Mouse (Mus musculus) embryonic facial prominence, embryonic 10.5 days (tissue): ENCODE data around the gene Gk5. TPM values are rescaled to one million over a fixed set of nuclear protein-coding genes. Genes with fewer than 3 reads are reported as not detected.
"Not testable (repeated sequence)": the region's sequence is repeated elsewhere in the genome, so short reads cannot be mapped to it uniquely, and the experiment has no call there.

Experiments used
- DNase-seq: peaks from one replicate; pipeline ENCODE4 v3.0.0-alpha.2; 2017; ENCODE audit warnings: low spot score
- H3K27ac ChIP-seq: fragments of 300-500 bp; sonication (generic); replicated peaks from 2 replicates; pipeline ENCODE4 v1.5.1; 2016; ENCODE audit warnings: mild to moderate bottlenecking
- H3K27me3 ChIP-seq: fragments of 300-500 bp; sonication (generic); replicated peaks from 2 replicates; pipeline ENCODE4 v1.6.1; 2016; ENCODE audit warnings: low read depth, mild to moderate bottlenecking; ENCODE audit not compliant: poor library complexity, severe bottlenecking
- H3K36me3 ChIP-seq: fragments of 300-500 bp; sonication (generic); replicated peaks from 2 replicates; pipeline ENCODE4 v1.6.1; 2016; ENCODE audit warnings: mild to moderate bottlenecking, moderate library complexity
- H3K4me1 ChIP-seq: fragments of 300-500 bp; sonication (generic); 2 replicates; pipeline ENCODE4 v1.6.1; 2016
- H3K4me3 ChIP-seq: fragments of 300-500 bp; sonication (generic); 2 replicates; pipeline ENCODE4 v1.5.1; 2016; ENCODE audit warnings: mild to moderate bottlenecking, moderate library complexity
- H3K9me3 ChIP-seq: fragments of 300-500 bp; sonication (generic); 2 replicates; pipeline ENCODE4 v1.6.1; 2016; ENCODE audit warnings: mild to moderate bottlenecking
- WGBS: fragments of 180-500 bp; shearing (Covaris S2); methylation state at CpG from one replicate; pipeline ENCODE4 v1.1.7; 2016; 5-methylcytosine and 5-hydroxymethylcytosine counted together
- polyA plus RNA-seq: library from polyadenylated mRNA; unstranded; fragments of >200 nt; fragmentation: Nextera tagmentation; extraction: Ambion mirVana; gene quantifications from 2 replicates; pipeline ENCODE4 v1.2.1, GENCODE M21; 2016

The Gk5 gene
- 4.6 and 4.8 TPM in 2 replicates for polyA plus RNA-seq

GRCm38 (mm10) chr9:96118861-96119772, at the start of gene Gk5:
Gene Gk5, plus strand, starts transcription at chr9:96119362.
- H3K4me1 ChIP-seq = peaks cover 6% of the 10 kb centered on the region; the same call in 1 of the 2 replicates
- peaks cover 12% of the 10 kb centered on the region for H3K27me3 ChIP-seq
- DNase-seq = peak; percentile 99
- no peaks in the 10 kb centered on the region for H3K36me3 ChIP-seq
- no peaks in the 10 kb centered on the region for H3K9me3 ChIP-seq
- H3K4me3 ChIP-seq = peak within 1 kb of the TSS; percentile 69
- H3K27ac ChIP-seq = peak within 1 kb of the TSS; percentile 80
- under 1% methylated on average over 76 of the region's 76 CpGs for WGBS

- 94% methylated on average over 13 of the region's 13 CpGs for WGBS
- Histone ChIP-seq H3K4me1 (no peaks in the 10 kb centered on the region), H3K27ac (no peak overlapping the region), H3K27me3 (no peaks in the 10 kb centered on the region), H3K9me3 (no peaks in the 10 kb centered on the region), H3K4me3 (no peak overlapping the region), H3K36me3 (no peaks in the 10 kb centered on the region)
- DNase-seq = no peak
These were observed 40.3 kb upstream of the Gk5 start for GRCm38 (mm10) chr9:96078752-96079315.

- H3K27me3 ChIP-seq = no peaks in the 10 kb centered on the region
- no peak overlapping the region for H3K27ac ChIP-seq
- no peaks in the 10 kb centered on the region for H3K36me3 ChIP-seq
- DNase-seq = no peak
- H3K4me3 ChIP-seq = no peak overlapping the region
- no peaks in the 10 kb centered on the region for H3K4me1 ChIP-seq
- H3K9me3 ChIP-seq = no peaks in the 10 kb centered on the region
- 88% methylated on average over 6 of the region's 6 CpGs for WGBS
These were observed 33.9 kb upstream of the Gk5 start for GRCm38 (mm10) chr9:96085293-96085692.

- no peak for DNase-seq
- no peaks in the 10 kb centered on the region for H3K27me3 ChIP-seq
- 89% methylated on average over 2 of the region's 2 CpGs for WGBS
These were observed 31.5 kb upstream of the Gk5 start for GRCm38 (mm10) chr9:96087671-96088070.

GRCm38 (mm10) chr9:96088456-96088855, 30.7 kb upstream of the Gk5 start:
- WGBS = 86% methylated on average over 3 of the region's 3 CpGs
- not testable (repeated sequence) for H3K27ac ChIP-seq, H3K36me3 ChIP-seq, H3K27me3 ChIP-seq, H3K9me3 ChIP-seq, H3K4me1 ChIP-seq, H3K4me3 ChIP-seq, DNase-seq

More at GRCm38 (mm10) chr9:96087671-96088070, 31.5 kb upstream of the Gk5 start:
- no peaks in the 10 kb centered on the region for H3K9me3 ChIP-seq
- no peak overlapping the region for H3K27ac ChIP-seq
- no peaks in the 10 kb centered on the region for H3K4me1 ChIP-seq
- H3K36me3 ChIP-seq = no peaks in the 10 kb centered on the region
- no peak overlapping the region for H3K4me3 ChIP-seq

GRCm38 (mm10) chr9:96092637-96093036, 26.5 kb upstream of the Gk5 start:
- H3K4me3 ChIP-seq, H3K4me1 ChIP-seq, H3K27me3 ChIP-seq, H3K27ac ChIP-seq, H3K36me3 ChIP-seq, DNase-seq: not testable (repeated sequence)
- peaks cover 18% of the 10 kb centered on the region for H3K9me3 ChIP-seq
- 88% methylated on average over 10 of the region's 10 CpGs for whole genome bisulfite sequencing

- H3K9me3 ChIP-seq = peaks cover 18% of the 10 kb centered on the region
- H3K36me3 ChIP-seq = no peaks in the 10 kb centered on the region
- H3K27me3 ChIP-seq = no peaks in the 10 kb centered on the region
- no peak overlapping the region for H3K4me3 ChIP-seq
- no peak for DNase-seq
- 98% methylated on average over 1 of the region's 1 CpGs for WGBS
- H3K4me1 ChIP-seq = no peaks in the 10 kb centered on the region
- no peak overlapping the region for H3K27ac ChIP-seq
These were observed 25.9 kb upstream of the Gk5 start for GRCm38 (mm10) chr9:96093221-96093620.

GRCm38 (mm10) chr9:96094341-96094740, 24.8 kb upstream of the Gk5 start:
- Histone ChIP-seq H3K4me1 (no peaks in the 10 kb centered on the region), H3K27me3 (no peaks in the 10 kb centered on the region), H3K36me3 (no peaks in the 10 kb centered on the region), H3K27ac (no peak overlapping the region), H3K4me3 (no peak overlapping the region), H3K9me3 (peaks cover 26% of the 10 kb centered on the region)
- DNase-seq = no peak
- WGBS = 80% methylated on average over 1 of the region's 1 CpGs

GRCm38 (mm10) chr9:96095192-96095591, 24.0 kb upstream of the Gk5 start:
- H3K4me1 ChIP-seq = no peaks in the 10 kb centered on the region
- WGBS = 84% methylated on average over 1 of the region's 1 CpGs
- H3K27me3 ChIP-seq = no peaks in the 10 kb centered on the region
- no peak overlapping the region for H3K27ac ChIP-seq
- H3K36me3 ChIP-seq = no peaks in the 10 kb centered on the region
- H3K9me3 ChIP-seq = peaks cover 35% of the 10 kb centered on the region
- no peak overlapping the region for H3K4me3 ChIP-seq
- DNase-seq = no peak

- H3K36me3 ChIP-seq = no peaks in the 10 kb centered on the region
- H3K4me1 ChIP-seq = no peaks in the 10 kb centered on the region
- H3K4me3 ChIP-seq = no peak overlapping the region
- no peaks in the 10 kb centered on the region for H3K27me3 ChIP-seq
- 88% methylated on average over 8 of the region's 8 CpGs for WGBS
- no peak overlapping the region for H3K27ac ChIP-seq
- DNase-seq = no peak
- H3K9me3 ChIP-seq = peaks cover 25% of the 10 kb centered on the region
These were observed 16.3 kb upstream of the Gk5 start for GRCm38 (mm10) chr9:96102846-96103245.

- Histone ChIP-seq H3K4me3 (no peak overlapping the region), H3K27me3 (no peaks in the 10 kb centered on the region), H3K27ac (no peak overlapping the region), H3K4me1 (no peaks in the 10 kb centered on the region), H3K9me3 (no peaks in the 10 kb centered on the region), H3K36me3 (no peaks in the 10 kb centered on the region)
- 89% methylated on average over 3 of the region's 3 CpGs for WGBS
- no peak for DNase-seq
These were observed 6.2 kb upstream of the Gk5 start for GRCm38 (mm10) chr9:96112879-96113361.

GRCm38 (mm10) chr9:96116801-96117200, 2.4 kb upstream of the Gk5 start:
- no peak overlapping the region for H3K4me3 ChIP-seq
- 89% methylated on average over 6 of the region's 6 CpGs for WGBS

GRCm38 (mm10) chr9:96118216-96118615, 946 bp upstream of the Gk5 start:
- Histone ChIP-seq H3K4me3 (peak overlapping the region; percentile 69), H3K4me1 (peaks cover 6% of the 10 kb centered on the region; the same call in 1 of the 2 replicates), H3K36me3 (no peaks in the 10 kb centered on the region), H3K27ac (no peak overlapping the region), H3K27me3 (peaks cover 12% of the 10 kb centered on the region), H3K9me3 (no peaks in the 10 kb centered on the region)
- WGBS = 81% methylated on average over 4 of the region's 4 CpGs
- DNase-seq = no peak

More at GRCm38 (mm10) chr9:96116801-96117200, 2.4 kb upstream of the Gk5 start:
- no peaks in the 10 kb centered on the region for H3K36me3 ChIP-seq
- no peak for DNase-seq
- H3K27me3 ChIP-seq = peaks cover 12% of the 10 kb centered on the region
- no peaks in the 10 kb centered on the region for H3K9me3 ChIP-seq
- peaks cover 6% of the 10 kb centered on the region; the same call in 1 of the 2 replicates for H3K4me1 ChIP-seq
- H3K27ac ChIP-seq = no peak overlapping the region
